Mouse (Mus musculus) embryonic fibroblast, embryonic 13.5 days (primary cell): Measurements from ENCODE around the gene Ntan1. TPM values are rescaled to one million over a fixed set of nuclear protein-coding genes. Genes with fewer than 3 reads are reported as not detected.
A peak's percentile ranks its signal among the peaks of the same experiment; 100 is the strongest.

ENCODE experiments used
- H3K27ac ChIP-seq: 2 replicates; pipeline ENCODE4 v1.5.1; 2012; ENCODE audit warnings: low read length, control low read depth, inconsistent platforms; ENCODE audit not compliant: insufficient read depth
- H3K4me1 ChIP-seq: 2 replicates; pipeline ENCODE4 v1.6.1; 2011; ENCODE audit warnings: low read length; ENCODE audit not compliant: control insufficient read depth, insufficient read depth
- H3K4me3 ChIP-seq: 2 replicates; pipeline ENCODE4 v1.5.1; 2011; ENCODE audit warnings: mild to moderate bottlenecking, control low read depth, low read length; ENCODE audit not compliant: insufficient read depth
- CTCF ChIP-seq: IDR thresholded peaks from 2 replicates; pipeline ENCODE4 v1.5.1; 2011; ENCODE audit warnings: mild to moderate bottlenecking, control low read depth, low read length, moderate library complexity, borderline replicate concordance; ENCODE audit not compliant: insufficient read depth
- POLR2A ChIP-seq: IDR thresholded peaks from 2 replicates; pipeline ENCODE4 v1.6.1; 2011; ENCODE audit warnings: low read depth, mild to moderate bottlenecking, control low read depth, low read length, moderate library complexity
- polyA plus RNA-seq: library from polyadenylated mRNA; stranded (reverse); fragments of >200 nt; gene quantifications from 2 replicates; pipeline ENCODE4 v1.2.4, GENCODE M21; 2011; ENCODE audit warnings: low read depth; ENCODE audit not compliant: missing spikeins, insufficient read length

The Ntan1 gene
- polyA plus RNA-seq, 1 experiment, result 82.0 TPM

DNA sequence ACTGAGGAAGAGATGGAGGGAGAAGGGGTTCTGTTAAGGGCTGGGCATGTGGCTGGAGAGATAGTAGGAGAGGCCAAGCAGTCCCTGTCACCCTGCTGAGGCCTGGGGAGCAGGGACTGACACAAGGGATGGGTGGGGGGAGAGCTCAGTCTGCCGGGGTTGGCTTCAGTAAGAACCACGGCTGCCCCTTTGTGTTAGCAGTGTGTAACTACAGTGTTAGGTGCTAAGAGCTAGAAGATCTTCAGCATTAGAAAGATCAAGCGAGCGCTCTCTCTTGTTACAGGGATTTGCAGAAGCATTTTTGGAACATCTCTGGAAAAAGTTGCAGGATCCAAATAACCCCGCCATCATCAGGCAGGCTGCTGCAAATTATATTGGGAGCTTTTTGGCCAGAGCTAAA lies 14.0 kb upstream of the Ntan1 start:
- Histone ChIP-seq H3K4me1 (no peaks in the 10 kb centered on the region), H3K27ac (no peak overlapping the region), H3K4me3 (no peak overlapping the region)
- TF ChIP-seq CTCF (no peak), POLR2A (no peak)

DNA sequence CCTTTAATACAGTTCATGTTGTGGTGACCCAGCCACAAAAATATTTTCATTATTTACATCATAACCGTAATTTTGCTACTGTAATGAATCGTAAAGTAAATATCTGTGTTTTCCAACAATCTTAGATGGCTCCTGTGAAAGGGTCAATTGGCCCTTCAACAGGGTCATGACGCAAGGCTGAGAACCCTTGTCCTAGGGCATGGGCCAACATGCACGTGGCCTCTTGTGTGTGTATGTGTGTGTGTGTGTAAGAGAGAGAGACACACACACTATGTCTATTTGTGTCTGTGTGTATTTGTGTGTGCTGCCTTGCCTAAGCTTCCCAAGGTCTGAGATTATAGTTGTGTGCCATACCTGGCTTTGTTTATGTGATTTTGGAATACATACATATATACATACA lies 11.0 kb upstream of the Ntan1 start:
- H3K4me1 ChIP-seq, result no peaks in the 10 kb centered on the region
- H3K27ac ChIP-seq, result no peak overlapping the region
- H3K4me3 ChIP-seq, result no peak overlapping the region
- TF ChIP-seq POLR2A (no peak), CTCF (no peak)

- Histone ChIP-seq H3K4me3 (no peak overlapping the region), H3K4me1 (no peaks in the 10 kb centered on the region), H3K27ac (no peak overlapping the region)
- no peak for TF ChIP-seq POLR2A
- TF ChIP-seq CTCF, result no peak
Observed at GRCm38 (mm10) chr16:13808410-13808809, 10.2 kb upstream of the Ntan1 start.

DNA sequence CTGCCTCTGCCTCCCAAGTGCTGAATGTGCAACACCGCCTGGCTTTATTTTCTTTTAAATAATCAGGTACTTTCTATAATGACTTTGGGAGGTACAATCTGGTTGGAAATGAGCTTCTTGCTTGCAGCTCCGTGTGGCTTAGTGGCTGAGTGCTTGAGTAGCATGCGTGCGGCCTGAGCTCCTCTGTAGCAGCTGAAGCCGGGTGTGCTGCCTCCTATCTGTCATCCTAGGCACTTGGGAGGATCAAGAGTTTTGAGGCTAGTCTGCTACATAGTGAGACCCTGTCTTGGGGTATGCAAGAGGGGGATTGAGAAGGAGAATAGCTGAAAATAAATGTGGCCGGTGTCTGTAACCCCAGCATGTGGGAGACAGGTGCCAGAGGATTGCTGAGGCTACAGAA lies 6.5 kb upstream of the Ntan1 start:
- Histone ChIP-seq H3K4me1 (no peaks in the 10 kb centered on the region), H3K4me3 (no peak overlapping the region), H3K27ac (no peak overlapping the region)
- no peak for TF ChIP-seq POLR2A
- TF ChIP-seq CTCF, result no peak

DNA sequence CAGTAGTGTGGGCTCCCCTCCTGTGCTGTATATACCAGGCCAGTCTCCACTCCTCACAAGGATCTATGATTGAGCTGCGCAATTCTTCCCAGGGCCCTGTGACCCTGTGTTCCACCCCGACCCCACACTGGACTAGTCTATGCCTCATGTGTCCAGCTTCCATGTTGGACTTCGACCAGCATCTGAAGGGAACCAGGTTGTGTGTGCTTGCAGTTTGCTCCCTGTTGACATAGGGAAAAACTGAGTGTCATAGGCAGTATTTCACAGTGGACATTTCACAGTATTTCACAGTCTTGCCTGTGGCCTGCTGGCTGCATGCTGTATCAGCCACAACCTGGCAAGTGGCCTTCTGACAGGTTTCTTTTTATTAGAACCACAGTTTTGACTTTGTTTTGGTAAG lies 5.4 kb upstream of the Ntan1 start:
- Histone ChIP-seq H3K27ac (no peak overlapping the region), H3K4me3 (no peak overlapping the region), H3K4me1 (no peaks in the 10 kb centered on the region)
- no peak for TF ChIP-seq POLR2A

DNA sequence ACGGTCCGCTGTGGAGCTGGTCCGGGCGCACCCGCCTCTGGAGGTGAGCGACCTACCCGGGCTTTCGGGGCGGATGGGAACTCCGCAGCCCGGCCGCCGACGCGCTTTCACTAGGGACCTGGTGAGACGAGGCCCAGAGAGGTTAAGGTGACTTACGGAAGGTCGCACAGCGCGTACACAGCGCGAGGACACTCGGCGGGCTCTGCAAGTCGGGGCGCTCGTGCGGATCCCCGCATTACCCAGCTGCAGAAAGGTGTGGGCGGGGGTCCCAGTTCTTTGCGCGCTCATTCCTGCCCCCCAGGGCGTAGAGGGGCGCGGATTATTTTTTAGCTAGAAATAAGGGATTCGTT lies 724 bp downstream of the Ntan1 start:
- H3K27ac ChIP-seq, result peak overlapping the region; percentile 51
- peak overlapping the region; percentile 64 for H3K4me3 ChIP-seq
- H3K4me1 ChIP-seq, result peaks cover 5% of the 10 kb centered on the region; the same call in 1 of the 2 replicates
- TF ChIP-seq POLR2A (no peak; the same call in 1 of the 2 replicates), CTCF (no peak)

DNA sequence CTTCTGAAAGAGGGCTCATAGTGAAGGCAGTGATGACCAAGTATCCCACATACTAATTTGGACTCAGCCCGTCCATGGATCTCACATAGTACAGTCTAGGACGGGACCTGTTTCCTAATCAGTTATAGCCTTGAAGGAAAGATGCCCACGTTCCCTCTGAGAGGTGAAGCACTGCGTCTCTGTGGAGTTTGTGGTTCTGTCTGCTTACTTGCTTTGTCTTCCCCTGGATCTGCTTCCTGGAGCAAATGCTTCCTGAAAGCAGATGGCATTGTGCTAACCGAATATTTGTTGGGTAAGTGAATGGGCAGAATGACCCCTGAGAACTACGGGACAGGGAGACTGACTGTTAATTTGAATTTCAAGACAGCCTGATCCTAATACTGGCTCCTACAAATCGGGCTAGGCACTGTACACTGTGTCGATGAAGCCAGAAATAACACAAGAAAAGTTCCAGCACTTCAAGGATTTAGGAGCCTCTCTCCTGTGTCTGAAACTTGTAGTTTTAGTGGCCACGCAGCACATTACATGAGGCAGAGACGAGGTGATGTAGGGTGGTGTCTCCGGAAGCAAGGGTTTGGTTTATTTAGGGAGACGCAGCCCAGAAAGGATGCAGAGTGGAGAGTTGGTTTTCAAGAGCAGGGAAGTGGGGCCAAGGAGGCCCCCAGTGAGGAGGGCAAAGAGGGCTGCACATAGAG lies 1.3 kb downstream of the Ntan1 start:
- Histone ChIP-seq H3K27ac (peak overlapping the region; percentile 51), H3K4me3 (peak overlapping the region; percentile 64), H3K4me1 (peaks cover 5% of the 10 kb centered on the region; the same call in 1 of the 2 replicates)
- TF ChIP-seq POLR2A, result no peak
- no peak for TF ChIP-seq CTCF

DNA sequence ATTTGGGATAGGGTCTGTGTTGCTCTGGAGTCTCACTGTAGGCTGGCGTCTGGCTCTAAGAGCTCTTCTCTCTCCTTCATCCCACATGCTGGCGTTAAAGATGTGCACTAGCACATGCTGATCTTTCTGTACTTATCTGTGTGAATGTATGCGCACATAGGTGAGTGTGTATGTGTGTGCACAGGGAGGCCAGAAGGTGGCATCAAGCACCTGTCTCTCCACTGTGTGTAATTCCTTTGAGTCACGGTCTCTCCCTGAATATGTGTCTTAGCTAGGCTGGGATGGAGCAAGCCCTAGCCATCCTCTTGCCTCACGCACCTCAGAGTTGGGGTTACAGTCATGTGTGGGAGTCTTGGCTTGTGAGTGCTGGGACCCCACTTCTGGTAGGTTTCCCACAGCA lies 2.1 kb downstream of the Ntan1 start:
- Histone ChIP-seq H3K4me1 (peaks cover 10% of the 10 kb centered on the region), H3K4me3 (peak overlapping the region; percentile 64; the same call in 1 of the 2 replicates), H3K27ac (no peak overlapping the region)
- TF ChIP-seq POLR2A (peak; percentile 22; the same call in 1 of the 2 replicates), CTCF (no peak)

DNA sequence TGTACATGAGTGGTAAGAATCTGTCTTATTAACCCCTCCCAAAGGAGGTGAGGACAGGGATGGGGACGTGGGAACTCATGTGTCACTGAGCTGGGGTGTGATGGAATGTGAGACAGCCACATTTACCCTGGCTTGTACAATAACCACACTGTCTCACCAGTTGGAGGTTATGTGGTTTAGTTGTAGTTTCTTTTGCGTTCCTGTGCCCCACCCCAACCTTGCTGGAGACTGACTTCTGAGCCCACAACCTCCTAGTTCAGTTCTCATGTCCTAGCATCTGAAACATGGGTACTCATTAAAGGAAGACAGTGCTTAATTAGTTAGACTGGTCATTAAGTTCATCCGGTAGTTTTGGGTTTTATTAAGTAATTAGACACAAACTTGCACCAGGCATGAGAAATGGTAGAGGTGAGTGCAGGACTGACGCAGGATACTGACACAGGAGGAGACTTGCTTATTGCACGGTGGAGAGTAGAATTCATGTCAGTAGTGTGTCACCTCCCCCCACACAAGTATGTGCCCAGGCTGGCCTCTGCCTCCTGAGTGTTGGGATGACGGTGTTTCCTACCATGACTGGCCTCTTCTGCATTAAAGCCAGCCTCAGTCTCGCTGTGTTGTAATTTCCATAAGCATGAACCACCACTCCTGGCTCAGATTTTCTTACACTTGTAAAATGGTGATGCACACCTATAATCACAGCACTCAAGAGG lies 7.3 kb downstream of the Ntan1 start:
- Histone ChIP-seq H3K4me1 (peaks cover 14% of the 10 kb centered on the region), H3K4me3 (no peak overlapping the region), H3K27ac (peak overlapping the region; percentile 36)
- TF ChIP-seq POLR2A, result no peak
- TF ChIP-seq CTCF, result no peak

DNA sequence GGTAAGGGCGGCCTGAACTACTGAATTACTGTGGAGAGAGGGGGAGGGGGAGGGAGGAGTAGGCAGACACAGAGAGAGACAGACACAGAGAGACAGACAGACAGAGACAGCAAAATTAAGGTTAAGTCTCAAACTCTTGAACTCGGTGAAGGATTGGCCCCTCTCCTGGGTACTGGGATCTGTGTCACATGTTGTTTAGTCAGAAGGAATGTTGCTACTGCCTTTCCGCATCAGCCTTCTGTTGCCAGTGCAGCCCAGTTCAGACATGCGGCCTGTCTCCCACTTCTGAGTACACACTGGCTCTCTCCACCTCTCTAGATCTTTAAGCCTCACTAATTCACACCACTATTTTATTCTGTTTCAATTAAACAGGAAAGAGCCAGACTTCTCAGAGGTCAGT lies 7.9 kb downstream of the Ntan1 start:
- peaks cover 14% of the 10 kb centered on the region for H3K4me1 ChIP-seq
- no peak overlapping the region for H3K4me3 ChIP-seq
- peak overlapping the region; percentile 36 for H3K27ac ChIP-seq
- TF ChIP-seq POLR2A, result no peak
- TF ChIP-seq CTCF, result no peak
